Mouse (Mus musculus) MEL (cell line): ENCODE results near the gene Hcrt. TPM values are rescaled to one million over a fixed set of nuclear protein-coding genes. Genes with fewer than 3 reads are reported as not detected.

Experiments used
- DNase-seq: peaks from one replicate; pipeline ENCODE4 v3.0.0; 2011; ENCODE audit warnings: low read depth, low spot score
- H3K27ac ChIP-seq: 2 replicates; pipeline ENCODE4 v1.5.1; 2012; ENCODE audit warnings: low read depth, mild to moderate bottlenecking, control low read depth, low read length, moderate library complexity; ENCODE audit not compliant: control insufficient read depth
- H3K27me3 ChIP-seq, 2 experiments: fragments of 150-350 bp in 1 of 2; sonication (generic) in 1 of 2; 2 replicates each; pipeline ENCODE4 v1.6.1; 2012; ENCODE audit warnings: low read length in 2 of 2, mild to moderate bottlenecking in 2 of 2, improper control_type of control experiment in 1 of 2, moderate library complexity in 1 of 2; ENCODE audit not compliant: insufficient read depth in 2 of 2, control insufficient read depth in 1 of 2
- H3K36me3 ChIP-seq, 2 experiments: 2 replicates each; pipeline ENCODE4 v1.6.1; 2012 to 2014; ENCODE audit warnings: low read length in 2 of 2, improper control_type of control experiment in 1 of 2, inconsistent platforms in 1 of 2, mild to moderate bottlenecking in 1 of 2; ENCODE audit not compliant: insufficient read depth in 2 of 2, control insufficient read depth in 1 of 2
- H3K4me1 ChIP-seq, 2 experiments: fragments of 150-350 bp in 1 of 2; sonication (generic) in 1 of 2; 2 replicates each; pipeline ENCODE4 v1.6.1; 2012; ENCODE audit warnings: low read length in 2 of 2, improper control_type of control experiment in 1 of 2, mild to moderate bottlenecking in 1 of 2; ENCODE audit not compliant: insufficient read depth in 2 of 2, control insufficient read depth in 1 of 2
- H3K4me3 ChIP-seq, 2 experiments: fragments of 150-350 bp in 1 of 2; sonication (generic) in 1 of 2; 2 replicates each; pipeline ENCODE4 v1.5.1; 2012; ENCODE audit warnings: low read depth in 2 of 2, low read length in 2 of 2, mild to moderate bottlenecking in 2 of 2, moderate library complexity in 2 of 2, control low read depth in 1 of 2, improper control_type of control experiment in 1 of 2; ENCODE audit not compliant: control insufficient read depth in 1 of 2, insufficient read depth in 1 of 2
- H3K79me2 ChIP-seq: 2 replicates; pipeline ENCODE4 v1.6.1; 2012; ENCODE audit warnings: mild to moderate bottlenecking, low read length, moderate library complexity; ENCODE audit not compliant: control insufficient read depth, poor library complexity, insufficient read depth
- H3K9ac ChIP-seq: 2 replicates; pipeline ENCODE4 v1.6.1; 2012; ENCODE audit warnings: low read depth, mild to moderate bottlenecking, control low read depth, low read length, moderate library complexity; ENCODE audit not compliant: control insufficient read depth, poor library complexity, severe bottlenecking
- H3K9me3 ChIP-seq: fragments of 150-350 bp; sonication (generic); replicated peaks from 2 replicates; pipeline ENCODE4 v1.6.1; 2012; ENCODE audit warnings: mild to moderate bottlenecking, low read length, improper control_type of control experiment, moderate library complexity; ENCODE audit not compliant: insufficient read depth
- E2F4 ChIP-seq: IDR thresholded peaks from 2 replicates; pipeline ENCODE4 v1.6.1; 2011; ENCODE audit warnings: low read depth, low read length, improper control_type of control experiment, borderline replicate concordance
- EP300 ChIP-seq, 2 experiments: IDR thresholded peaks; 2 replicates each; pipeline ENCODE4 v1.6.1; 2011; ENCODE audit warnings: improper control_type of control experiment in 2 of 2, low read length in 2 of 2, low read depth in 1 of 2, mild to moderate bottlenecking in 1 of 2
- GABPA ChIP-seq: IDR thresholded peaks from 2 replicates; pipeline ENCODE4 v1.6.1; 2012; ENCODE audit warnings: low read depth, mild to moderate bottlenecking, inconsistent platforms, low read length, improper control_type of control experiment, moderate library complexity
- GATA1 ChIP-seq: IDR thresholded peaks from 2 replicates; pipeline ENCODE4 v1.6.1; 2011; ENCODE audit warnings: low read depth, low read length, improper control_type of control experiment
- HCFC1 ChIP-seq: IDR thresholded peaks from 2 replicates; pipeline ENCODE4 v1.6.1; 2012; ENCODE audit warnings: low read depth, mild to moderate bottlenecking, inconsistent platforms, low read length, improper control_type of control experiment, moderate library complexity
- JUND ChIP-seq: IDR thresholded peaks from 2 replicates; pipeline ENCODE4 v1.6.1; 2011; ENCODE audit warnings: low read depth, mild to moderate bottlenecking, improper control_type of control experiment, low read length
- KAT2A ChIP-seq: conservative IDR thresholded peaks from 2 replicates; pipeline ENCODE4 v1.6.1; 2012; ENCODE audit warnings: low read depth, low read length, improper control_type of control experiment, inconsistent platforms
- MAFK ChIP-seq: IDR thresholded peaks from 2 replicates; pipeline ENCODE4 v1.6.1; 2011; ENCODE audit warnings: low read depth, mild to moderate bottlenecking, low read length, improper control_type of control experiment, borderline replicate concordance
- MAZ ChIP-seq: IDR thresholded peaks from 2 replicates; pipeline ENCODE4 v1.6.1; 2012; ENCODE audit warnings: low read depth, mild to moderate bottlenecking, inconsistent platforms, low read length, improper control_type of control experiment
- MYB ChIP-seq: IDR thresholded peaks from 2 replicates; pipeline ENCODE4 v1.6.1; 2011; ENCODE audit warnings: mild to moderate bottlenecking, low read depth, low read length, improper control_type of control experiment
- NELFE ChIP-seq: IDR thresholded peaks from 2 replicates; pipeline ENCODE4 v1.6.1; 2011; ENCODE audit warnings: low read depth, low read length, improper control_type of control experiment
- NRF1 ChIP-seq: IDR thresholded peaks from 2 replicates; pipeline ENCODE4 v1.6.1; 2014; ENCODE audit warnings: low read depth, mild to moderate bottlenecking, inconsistent platforms, low read length, improper control_type of control experiment, moderate library complexity; ENCODE audit not compliant: poor library complexity, insufficient read depth, severe bottlenecking
- POLR2AphosphoS2 ChIP-seq: IDR thresholded peaks from 2 replicates; pipeline ENCODE4 v1.6.1; 2011; ENCODE audit warnings: low read length, improper control_type of control experiment
- RCOR1 ChIP-seq: IDR thresholded peaks from 2 replicates; pipeline ENCODE4 v1.6.1; 2012; ENCODE audit warnings: low read depth, mild to moderate bottlenecking, inconsistent platforms, low read length, improper control_type of control experiment
- SIN3A ChIP-seq: IDR thresholded peaks from 2 replicates; pipeline ENCODE4 v1.6.1; 2012; ENCODE audit warnings: low read length, improper control_type of control experiment, inconsistent platforms
- TAL1 ChIP-seq: IDR thresholded peaks from 2 replicates; pipeline ENCODE4 v1.6.1; 2012; ENCODE audit warnings: mild to moderate bottlenecking, inconsistent platforms, low read length, moderate library complexity, mixed read lengths
- TBP ChIP-seq: IDR thresholded peaks from 2 replicates; pipeline ENCODE4 v1.8.0; 2011; ENCODE audit warnings: low read depth, low read length, improper control_type of control experiment
- UBTF ChIP-seq: IDR thresholded peaks from 2 replicates; pipeline ENCODE4 v1.6.1; 2012; ENCODE audit warnings: low read depth, mild to moderate bottlenecking, inconsistent platforms, low read length, improper control_type of control experiment, moderate library complexity, borderline replicate concordance; ENCODE audit not compliant: insufficient read depth
- USF2 ChIP-seq, 2 experiments: IDR thresholded peaks; 2 replicates each; pipeline ENCODE4 v1.6.1; 2011 to 2012; ENCODE audit warnings: improper control_type of control experiment in 2 of 2, low read length in 2 of 2, borderline replicate concordance in 1 of 2, inconsistent platforms in 1 of 2, low read depth in 1 of 2, mild to moderate bottlenecking in 1 of 2; ENCODE audit not compliant: insufficient read depth in 1 of 2
- ZC3H11A ChIP-seq: IDR thresholded peaks from 2 replicates; pipeline ENCODE4 v1.6.1; 2012; ENCODE audit warnings: low read depth, mild to moderate bottlenecking, inconsistent platforms, low read length, improper control_type of control experiment
- polyA plus RNA-seq, 2 experiments: library from polyadenylated mRNA; stranded (reverse) in 1 of 2; unstranded in 1 of 2; fragments of >175 nt in 1 of 2; fragments of >200 nt in 1 of 2; gene quantifications; 2 replicates each; pipeline versions ENCODE4 v1.2.1 to v1.2.4; 2012; ENCODE audit warnings: low replicate concordance in 2 of 2, low read depth in 1 of 2; ENCODE audit not compliant: insufficient read length in 2 of 2, insufficient read depth in 1 of 2, missing spikeins in 1 of 2
- total RNA-seq: library from RNA; depleted of rRNA; stranded (reverse); fragments of 300-350 nt; gene quantifications from 2 replicates; pipeline ENCODE4 v1.2.3, GENCODE M21; 2012

Hcrt gene
- total and polyA plus RNA-seq, 3 experiments, result not detected

DNA sequence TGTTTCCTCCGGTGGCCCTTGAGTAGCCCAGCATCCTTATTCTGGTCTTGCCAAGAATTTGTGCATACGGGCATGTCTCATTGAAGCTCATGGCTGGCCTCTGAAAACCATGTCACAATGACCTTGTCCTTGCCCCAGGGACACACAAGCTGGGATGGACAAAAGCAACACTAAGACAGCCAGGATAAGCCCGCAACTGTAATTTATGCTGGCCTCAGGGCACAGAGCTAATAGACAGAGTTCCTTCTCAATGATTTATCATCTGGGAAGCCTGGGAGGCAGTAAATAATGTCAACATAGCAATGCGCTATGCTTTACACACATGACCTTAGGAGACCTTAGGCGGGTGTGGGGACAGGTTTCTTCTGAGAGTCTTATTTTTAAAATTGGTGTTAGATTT, 36.7 kb upstream of the Hcrt start (continued):
- TF ChIP-seq E2F4 (no peak), MAFK (no peak)

GRCm38 (mm10) chr11:100796585-100796984, 33.9 kb upstream of the Hcrt start:
- H3K27me3 ChIP-seq, result no peaks in the 10 kb centered on the region
- no peak overlapping the region for H3K4me3 ChIP-seq
- no peaks in the 10 kb centered on the region for H3K4me1 ChIP-seq
- peaks cover 0 to 8% of the 10 kb centered on the region in 2 experiments; a peak in 2 of 4 replicates for H3K36me3 ChIP-seq
- no peak overlapping the region for H3K9ac ChIP-seq
- H3K9me3 ChIP-seq, result no peaks in the 10 kb centered on the region
- TF ChIP-seq NRF1 (no peak), GABPA (no peak), TBP (no peak), TAL1 (no peak), SIN3A (no peak), GATA1 (no peak), JUND (no peak), E2F4 (no peak), HCFC1 (no peak), POLR2AphosphoS2 (no peak), RCOR1 (no peak), USF2 (IDR thresholded peaks at IDR 0.05; ENCODE audit: borderline replicate concordance in 1 of 2, insufficient read depth in 1 of 2, low read depth in 1 of 2, low read length in 2 of 2) (no peak), KAT2A (no peak), NELFE (no peak)
- TF ChIP-seq, all 39 proteins: peak for 0
- H3K27ac ChIP-seq, result no peak overlapping the region
- H3K79me2 ChIP-seq, result no peaks in the 10 kb centered on the region
- DNase-seq, result no peak

DNA sequence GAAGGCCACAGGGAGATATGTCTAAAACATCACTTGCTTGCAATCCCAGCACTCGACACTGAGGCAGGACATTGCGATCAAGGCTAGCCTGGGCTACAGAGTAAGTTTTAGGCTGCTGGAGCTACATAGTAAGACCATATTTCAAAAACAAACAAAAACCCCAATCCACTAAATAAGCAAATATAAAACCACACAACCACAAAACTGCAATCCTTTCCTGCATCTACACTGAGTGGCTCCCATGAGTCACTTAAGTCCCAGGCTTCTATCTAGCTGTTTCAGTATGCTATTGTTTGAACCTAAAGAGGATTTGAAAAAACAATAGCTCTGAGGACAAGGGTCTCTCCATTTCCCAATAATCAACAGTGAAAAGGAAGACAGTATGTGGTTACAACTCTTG, 32.7 kb upstream of the Hcrt start:
- Histone ChIP-seq H3K4me1 (no peaks in the 10 kb centered on the region), H3K27ac (no peak overlapping the region), H3K4me3 (no peak overlapping the region), H3K36me3 (peaks cover 0 to 8% of the 10 kb centered on the region in 2 experiments; a peak in 2 of 4 replicates), H3K79me2 (no peaks in the 10 kb centered on the region), H3K9ac (no peak overlapping the region), H3K27me3 (no peaks in the 10 kb centered on the region), H3K9me3 (no peaks in the 10 kb centered on the region)
- DNase-seq, result no peak
- TF ChIP-seq UBTF (no peak), TBP (no peak), ZC3H11A (no peak), MAZ (no peak), RCOR1 (no peak), EP300 (IDR thresholded peaks at IDR 0.05; ENCODE audit: low read depth in 1 of 2, low read length in 2 of 2) (no peak), NRF1 (no peak), USF2 (IDR thresholded peaks at IDR 0.05; ENCODE audit: borderline replicate concordance in 1 of 2, insufficient read depth in 1 of 2, low read depth in 1 of 2, low read length in 2 of 2) (no peak), GABPA (no peak), MYB (no peak)
